Mouse (Mus musculus) cerebellum, postnatal 25 days (tissue): ENCODE measurements around the gene Nek5.

ENCODE experiments used
- DNase-seq, 2 experiments: peaks; one replicate each; pipeline ENCODE4 v3.0.0; 2021; ENCODE audit warnings: mixed read lengths in 2 of 2

Nek5 gene

DNA sequence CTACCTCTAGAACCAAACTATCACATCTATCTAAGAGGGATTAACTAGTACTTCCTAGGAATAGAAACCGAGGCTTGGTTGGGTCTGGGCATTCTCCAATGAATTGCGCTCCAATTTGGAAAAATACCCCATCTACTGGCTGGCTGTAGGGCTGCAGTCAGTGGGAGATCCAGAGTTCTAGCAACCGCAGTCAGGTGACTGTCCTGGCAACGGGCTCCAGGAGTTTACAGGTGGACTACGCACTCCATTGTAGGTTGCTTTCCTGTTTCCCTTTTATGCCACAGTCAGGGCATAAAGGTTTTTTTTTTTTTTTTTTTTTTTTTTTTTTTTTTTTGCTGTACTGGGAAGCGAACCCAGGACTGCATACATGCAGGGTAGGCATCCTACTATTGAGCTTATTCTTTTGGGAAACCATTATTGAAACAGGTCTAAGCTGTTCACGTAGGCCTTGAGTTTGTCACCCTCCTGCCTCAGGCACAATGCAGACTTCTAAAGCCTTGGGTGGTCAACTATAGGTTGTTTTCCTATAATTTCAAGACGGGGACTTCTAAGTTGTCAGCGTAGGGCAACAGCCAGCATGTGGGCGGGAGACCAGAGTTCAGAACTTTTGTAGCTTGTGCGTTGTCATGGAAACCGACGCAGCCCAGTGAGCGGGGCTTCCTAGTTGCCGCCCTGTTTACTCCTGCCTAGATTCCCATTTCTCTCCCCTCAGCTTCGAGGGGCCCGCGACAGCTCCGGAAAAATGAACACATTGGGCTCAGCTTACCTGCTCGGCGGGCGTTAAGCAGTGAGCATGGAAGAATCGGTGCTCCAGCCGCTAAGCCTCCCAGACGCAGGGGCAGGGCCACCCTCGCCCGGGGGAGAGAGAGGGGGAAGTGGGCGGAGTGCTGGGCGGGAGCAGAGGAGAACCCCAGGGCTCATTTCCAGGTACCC is at the start of gene Nek5:
Gene Nek5, minus strand, starts transcription at position 834 of the 933 bp plus-strand sequence.
- peak in 1 of 2 experiments; percentile 14 for DNase-seq

GRCm38 (mm10) chr8:22169167-22169566 is 44.3 kb upstream of the Nek5 start:
- DNase-seq = no peak

GRCm38 (mm10) chr8:22166080-22166603 is 41.3 kb upstream of the Nek5 start, which contains the start of gene Nek3:
Gene Nek3, minus strand, starts transcription at chr8:22166435.
- peak; percentile 88 to 93 for DNase-seq

DNA sequence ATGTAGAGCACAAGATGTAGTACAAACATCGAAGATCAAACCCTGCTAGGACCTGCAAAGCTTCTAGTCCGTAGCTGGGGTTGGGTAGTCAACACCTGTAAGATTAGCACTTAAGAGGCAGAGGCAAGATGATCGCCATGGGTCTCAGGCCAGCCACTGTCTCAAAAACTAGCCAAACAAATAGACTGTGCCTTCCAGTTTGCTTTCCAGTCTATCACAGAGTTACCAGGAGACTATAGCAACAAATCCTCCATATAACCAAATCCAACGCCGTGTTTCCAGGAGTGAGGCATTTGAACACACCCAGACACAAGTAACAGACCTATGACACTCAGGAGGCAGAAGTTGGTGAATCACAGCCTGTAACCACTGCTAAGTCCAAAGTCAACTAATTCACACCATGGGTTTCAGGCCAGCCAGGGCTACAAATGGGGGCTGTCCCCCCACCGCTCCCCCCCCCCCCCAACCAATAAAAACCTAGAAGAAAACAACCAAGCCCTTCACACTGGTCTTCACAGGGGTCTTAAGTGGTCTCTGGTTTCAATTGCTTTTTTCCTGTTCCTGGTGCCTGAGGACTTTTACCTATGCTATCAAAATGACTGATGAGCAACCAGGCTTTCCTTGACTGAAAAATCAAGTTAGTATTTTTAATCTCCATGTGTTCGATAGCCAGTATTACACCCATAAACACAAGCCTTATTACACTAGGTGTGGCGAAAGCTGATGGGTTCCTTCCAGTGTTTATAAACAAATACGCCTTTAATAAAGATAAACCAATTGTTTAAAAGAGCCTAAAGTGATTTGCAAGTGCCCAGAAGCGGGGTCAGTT is 40.6 kb upstream of the Nek5 start:
- no peak for DNase-seq

GRCm38 (mm10) chr8:22164431-22164830 is 39.6 kb upstream of the Nek5 start:
- DNase-seq = no peak

GRCm38 (mm10) chr8:22162206-22162605 is 37.4 kb upstream of the Nek5 start:
- no peak for DNase-seq

- DNase-seq = peak in 1 of 2 experiments; percentile 46
Measured at GRCm38 (mm10) chr8:22150345-22150663, 25.5 kb upstream of the Nek5 start.

- no peak for DNase-seq
Measured at GRCm38 (mm10) chr8:22149643-22150344, 24.9 kb upstream of the Nek5 start.

- no peak for DNase-seq
Measured at GRCm38 (mm10) chr8:22148367-22148740, 23.5 kb upstream of the Nek5 start.

DNA sequence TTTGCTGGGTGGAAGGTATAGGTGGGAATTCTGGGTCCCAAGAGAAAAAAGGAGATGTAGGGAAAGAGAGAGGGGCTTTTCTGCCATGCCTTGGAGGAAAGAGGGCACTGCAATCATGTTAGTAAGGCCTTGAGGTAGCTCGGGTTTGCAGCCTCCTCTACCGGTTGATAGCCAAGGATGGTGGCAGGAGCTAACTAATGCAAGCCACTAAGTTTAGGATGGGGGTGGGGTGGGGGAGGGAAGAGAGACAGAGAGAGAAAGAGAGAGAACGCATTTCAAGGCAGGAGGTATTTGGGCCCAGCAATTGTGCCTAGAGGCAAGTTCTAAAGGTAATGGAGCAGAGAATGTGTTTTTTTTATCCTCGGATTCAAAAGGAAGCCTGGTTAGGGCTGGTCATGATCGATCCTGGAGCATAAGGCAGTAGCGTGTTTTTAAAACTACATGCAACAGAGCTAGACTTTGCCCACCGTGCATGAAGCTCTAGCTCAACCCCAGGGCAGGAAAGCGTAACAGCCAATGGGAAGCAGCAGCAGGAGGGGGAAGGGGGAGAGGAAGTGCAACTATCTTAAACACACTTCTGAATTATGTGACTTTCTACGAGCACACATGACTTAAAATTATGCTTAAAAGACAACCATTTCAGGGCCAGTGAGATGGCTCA is 23.0 kb upstream of the Nek5 start:
- DNase-seq = no peak

- no peak for DNase-seq
Measured at GRCm38 (mm10) chr8:22145831-22146230, 21.0 kb upstream of the Nek5 start.

DNA sequence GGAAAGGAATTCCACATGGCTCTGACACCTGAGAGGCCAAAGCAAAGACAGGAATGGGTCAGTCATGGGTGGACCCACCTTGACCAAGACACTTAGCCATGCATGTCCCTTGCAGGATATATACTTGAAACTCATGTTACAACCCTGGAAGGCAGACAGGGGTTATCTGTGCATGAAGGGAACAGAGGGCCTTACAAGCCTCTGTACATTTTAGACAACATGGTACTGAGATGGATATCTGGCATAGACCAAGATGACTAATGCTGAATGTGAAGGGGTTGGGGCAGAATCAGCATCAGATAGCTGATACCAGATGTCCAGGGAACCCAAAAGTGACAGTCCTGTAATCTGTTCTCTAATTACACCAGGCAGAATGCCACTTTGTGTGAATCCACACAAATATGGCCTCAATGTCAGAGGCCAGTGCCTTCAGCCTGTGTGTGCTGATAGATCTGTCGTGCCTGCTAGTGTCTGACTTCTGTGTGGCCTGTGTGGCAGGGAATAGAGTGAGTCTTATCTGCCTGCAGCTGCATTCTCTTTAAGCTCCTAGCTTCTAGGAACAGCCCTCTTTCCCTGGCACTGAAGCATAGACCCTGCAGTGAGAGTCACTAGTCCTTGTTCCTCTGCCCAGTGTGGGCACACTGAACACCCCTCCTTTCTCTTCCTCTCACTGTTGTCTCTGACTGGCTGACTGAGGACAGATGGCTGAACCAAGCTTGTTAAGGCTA is 19.1 kb upstream of the Nek5 start:
- DNase-seq = peak in 1 of 2 experiments; percentile 21

DNA sequence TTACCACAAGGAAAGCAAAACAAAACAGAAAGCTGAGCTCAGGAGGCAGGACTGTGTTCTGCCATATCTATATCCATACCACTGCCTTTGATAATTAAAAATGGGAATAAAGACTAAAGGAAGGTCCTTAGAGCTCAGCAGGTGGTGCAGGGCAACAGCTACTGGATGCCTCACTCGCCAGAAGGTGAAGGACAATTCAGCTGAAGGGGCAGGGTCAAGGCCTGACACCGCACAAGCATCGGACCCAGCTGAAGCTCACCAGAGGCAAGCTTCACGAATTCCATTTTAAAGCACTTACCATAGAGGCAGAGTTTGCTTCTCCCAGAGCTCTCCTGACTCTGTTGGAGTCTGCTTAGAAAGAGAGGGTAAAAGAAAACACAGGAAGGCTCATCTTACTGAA is 17.7 kb upstream of the Nek5 start:
- no peak for DNase-seq

- no peak for DNase-seq
Measured at GRCm38 (mm10) chr8:22141836-22142385, 17.1 kb upstream of the Nek5 start.

- peak; percentile 48 to 65 for DNase-seq
Measured at GRCm38 (mm10) chr8:22136462-22136861, 11.6 kb upstream of the Nek5 start.

DNA sequence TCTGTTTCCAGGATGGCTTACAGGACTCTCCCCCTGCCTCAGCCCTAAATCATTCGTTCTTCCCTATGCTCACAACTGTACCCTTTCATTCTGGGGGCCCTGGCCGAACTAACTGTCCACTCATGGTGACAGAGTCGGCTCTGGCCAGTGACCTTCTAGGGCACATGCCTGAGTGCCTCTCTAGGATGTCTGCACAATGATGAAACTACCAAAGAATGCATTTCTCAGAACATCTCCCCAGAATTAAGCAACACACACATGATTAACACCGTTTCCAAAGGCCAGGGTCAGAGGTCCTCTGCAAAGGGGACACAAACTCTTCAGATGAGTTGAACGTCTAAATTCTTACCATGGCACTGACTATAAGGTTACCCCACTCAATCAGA is 9.9 kb upstream of the Nek5 start:
- DNase-seq = no peak

GRCm38 (mm10) chr8:22134078-22134749 is 9.4 kb upstream of the Nek5 start:
- no peak for DNase-seq

- no peak for DNase-seq
Measured at GRCm38 (mm10) chr8:22132062-22132461, 7.2 kb upstream of the Nek5 start.

DNA sequence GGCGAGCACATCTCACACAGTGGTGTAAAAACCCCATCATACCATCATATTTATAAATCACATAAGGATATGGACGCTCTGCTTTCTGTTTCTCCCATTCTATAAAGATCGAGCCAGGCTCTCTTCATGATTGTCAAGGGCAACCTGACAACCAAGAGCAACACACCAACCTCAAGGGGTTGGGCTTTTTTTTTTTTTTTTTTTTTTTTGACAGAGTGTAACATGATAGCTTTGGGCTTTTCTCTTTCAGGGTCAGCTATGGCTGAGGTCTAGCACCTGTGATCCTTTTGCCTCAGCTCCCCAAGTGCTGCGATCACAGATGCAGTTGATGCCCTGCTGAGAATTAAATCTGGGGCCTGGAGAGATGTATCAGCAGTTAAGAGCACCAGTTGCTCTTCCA is 17.8 kb downstream of the Nek5 start:
- DNase-seq = no peak

DNA sequence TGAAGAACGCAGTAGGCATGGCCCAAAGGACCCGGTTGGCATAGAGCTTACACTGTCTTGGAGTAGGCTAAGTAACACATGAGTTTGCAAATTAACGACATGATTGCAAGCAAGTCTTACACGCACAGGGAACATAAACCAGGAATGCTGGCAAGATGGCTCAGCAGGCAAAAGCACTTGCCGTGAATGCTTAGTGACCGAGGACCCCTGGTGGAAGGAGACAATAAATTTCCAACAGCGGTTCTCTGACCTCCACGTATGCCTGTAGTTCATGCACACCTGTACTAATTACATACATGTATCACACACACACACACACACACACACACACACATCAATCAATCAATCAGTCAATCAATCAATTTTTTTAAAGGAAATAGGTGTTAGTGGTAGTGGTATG is 33.3 kb downstream of the Nek5 start:
- no peak for DNase-seq

DNA sequence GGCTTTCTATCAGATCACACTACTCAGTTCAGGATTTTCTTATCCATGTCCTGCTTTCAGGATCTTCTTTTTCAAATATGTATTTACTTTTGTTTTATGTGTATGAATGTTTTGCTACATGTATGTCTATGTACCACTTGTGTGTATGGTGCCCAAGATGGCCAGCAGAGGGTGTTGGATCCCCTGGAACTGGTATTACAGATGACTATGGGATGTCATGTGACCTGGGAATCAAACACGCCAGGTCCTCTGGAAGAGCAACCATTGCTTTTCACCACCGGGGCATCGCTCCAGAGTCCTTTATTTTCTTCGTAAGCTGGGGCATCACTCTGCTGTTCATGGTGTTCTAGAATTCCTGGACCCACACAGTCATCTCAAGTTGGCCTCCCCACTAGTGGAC is 35.6 kb downstream of the Nek5 start:
- no peak for DNase-seq
